Mouse (Mus musculus): ENCODE data around the gene Glis3. TPM values are rescaled to one million over a fixed set of nuclear protein-coding genes. Genes with fewer than 3 reads are reported as not detected.

Gene Glis3
- polyA plus RNA-seq, 1 experiment from 2014 or later = 4.1 TPM

- no peak overlapping the region for H3K4me2 ChIP-seq (replicated peaks)
- no peak for DNase-seq (ENCODE audit: low spot score)
- H3K27ac ChIP-seq = no peak overlapping the region
- H3K9ac ChIP-seq = no peak overlapping the region
- 52% methylated on average over 3 of the region's 3 CpGs for WGBS
- no peaks in the 10 kb centered on the region for H3K4me1 ChIP-seq (replicated peaks; ENCODE audit: control insufficient read depth, insufficient read depth, low read length)
- no peak for ATAC-seq (ENCODE audit: low FRiP score)
- H3K27me3 ChIP-seq (ENCODE audit: control insufficient read depth, insufficient read depth, low read length) = no peaks in the 10 kb centered on the region
- H3K9me3 ChIP-seq (ENCODE audit: control insufficient read depth, low read length) = no peaks in the 10 kb centered on the region
- no peak overlapping the region for H3K4me3 ChIP-seq (replicated peaks; ENCODE audit: low read length)
- H3K36me3 ChIP-seq (replicated peaks; ENCODE audit: control insufficient read depth, insufficient read depth) = no peaks in the 10 kb centered on the region
Observed at GRCm38 (mm10) chr19:28408787-28409186, 271.1 kb downstream of the Glis3 start.

GRCm38 (mm10) chr19:28402956-28403355 is 276.9 kb downstream of the Glis3 start:
- no peak overlapping the region for H3K9ac ChIP-seq
- DNase-seq (ENCODE audit: low spot score) = no peak
- ATAC-seq (ENCODE audit: low FRiP score) = no peak
- no peaks in the 10 kb centered on the region for H3K27me3 ChIP-seq (ENCODE audit: control insufficient read depth, insufficient read depth, low read length)
- H3K4me3 ChIP-seq (replicated peaks; ENCODE audit: low read length) = no peak overlapping the region
- no peaks in the 10 kb centered on the region for H3K4me1 ChIP-seq (replicated peaks; ENCODE audit: control insufficient read depth, insufficient read depth, low read length)
- H3K36me3 ChIP-seq (replicated peaks; ENCODE audit: control insufficient read depth, insufficient read depth) = no peaks in the 10 kb centered on the region
- WGBS = 80% methylated on average over 6 of the region's 6 CpGs
- H3K27ac ChIP-seq = no peak overlapping the region
- H3K9me3 ChIP-seq (ENCODE audit: control insufficient read depth, low read length) = no peaks in the 10 kb centered on the region
- H3K4me2 ChIP-seq (replicated peaks) = no peak overlapping the region

GRCm38 (mm10) chr19:28395584-28395861 is 284.4 kb downstream of the Glis3 start:
- DNase-seq (ENCODE audit: low spot score) (no peak), ATAC-seq (ENCODE audit: low FRiP score) (no peak)
- Histone ChIP-seq H3K36me3 (replicated peaks; ENCODE audit: control insufficient read depth, insufficient read depth) (no peaks in the 10 kb centered on the region), H3K4me1 (replicated peaks; ENCODE audit: control insufficient read depth, insufficient read depth, low read length) (peaks cover 12% of the 10 kb centered on the region; the same call in 1 of the 2 replicates), H3K9me3 (ENCODE audit: control insufficient read depth, low read length) (no peaks in the 10 kb centered on the region), H3K4me2 (replicated peaks) (no peak overlapping the region), H3K9ac (no peak overlapping the region), H3K27me3 (ENCODE audit: control insufficient read depth, insufficient read depth, low read length) (no peaks in the 10 kb centered on the region), H3K27ac (no peak overlapping the region), H3K4me3 (replicated peaks; ENCODE audit: low read length) (no peak overlapping the region)
- WGBS = 70% methylated on average over 1 of the region's 1 CpGs

DNA sequence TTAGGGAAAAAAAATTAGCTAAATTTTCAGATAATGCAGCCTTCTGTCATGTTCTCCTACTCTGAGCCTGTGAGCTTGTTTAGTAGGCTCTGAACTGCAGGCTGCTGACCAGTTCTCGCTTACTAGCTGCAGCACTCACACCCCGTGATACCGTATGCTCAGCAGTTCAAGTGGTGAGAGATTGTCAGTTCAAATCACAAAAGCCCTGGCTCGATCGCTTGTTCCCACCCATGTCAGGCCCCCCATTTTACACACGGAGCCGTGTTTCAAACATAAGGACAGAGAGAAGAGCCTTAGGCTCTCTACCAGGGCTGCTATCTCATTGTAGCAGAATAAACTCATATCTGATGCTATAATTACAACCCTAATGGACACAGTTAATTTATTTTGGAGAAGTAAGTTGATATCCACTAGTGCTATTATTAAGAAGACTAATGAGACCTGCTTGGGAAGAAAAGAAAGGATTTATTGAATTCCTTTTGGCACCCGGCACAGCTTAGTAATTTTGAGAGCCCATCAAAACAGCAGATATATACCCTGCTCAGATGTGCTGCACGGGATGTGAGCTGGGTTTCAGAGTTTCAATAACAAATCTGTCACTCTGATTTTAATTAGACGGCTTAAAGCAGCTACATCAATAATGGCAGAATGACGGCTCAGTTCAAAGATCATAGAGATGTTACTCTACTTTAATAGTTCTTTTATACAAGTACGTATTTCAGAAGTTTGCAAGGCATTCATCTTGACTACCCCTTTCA is 284.9 kb downstream of the Glis3 start:
- no peak overlapping the region for H3K4me3 ChIP-seq (replicated peaks; ENCODE audit: low read length)
- H3K9ac ChIP-seq = no peak overlapping the region; the same call in 1 of the 2 replicates

GRCm38 (mm10) chr19:28393766-28394165 is 286.1 kb downstream of the Glis3 start:
- H3K9me3 ChIP-seq (ENCODE audit: control insufficient read depth, low read length) = no peaks in the 10 kb centered on the region
- no peak overlapping the region for H3K4me2 ChIP-seq (replicated peaks)
- H3K4me1 ChIP-seq (replicated peaks; ENCODE audit: control insufficient read depth, insufficient read depth, low read length) = peaks cover 12% of the 10 kb centered on the region; the same call in 1 of the 2 replicates
- no peaks in the 10 kb centered on the region for H3K36me3 ChIP-seq (replicated peaks; ENCODE audit: control insufficient read depth, insufficient read depth)
- ATAC-seq (ENCODE audit: low FRiP score) = no peak
- no peak overlapping the region for H3K9ac ChIP-seq
- H3K4me3 ChIP-seq (replicated peaks; ENCODE audit: low read length) = no peak overlapping the region
- H3K27me3 ChIP-seq (ENCODE audit: control insufficient read depth, insufficient read depth, low read length) = no peaks in the 10 kb centered on the region
- 87% methylated on average over 7 of the region's 7 CpGs for WGBS
- H3K27ac ChIP-seq = no peak overlapping the region
- DNase-seq (ENCODE audit: low spot score) = no peak

More for the DNA sequence above, 284.9 kb downstream of the Glis3 start:
- Histone ChIP-seq H3K27me3 (ENCODE audit: control insufficient read depth, insufficient read depth, low read length) (no peaks in the 10 kb centered on the region), H3K4me2 (replicated peaks) (peak overlapping the region; percentile 17; the same call in 1 of the 2 replicates), H3K27ac (peak overlapping the region; percentile 40; the same call in 1 of the 2 replicates), H3K36me3 (replicated peaks; ENCODE audit: control insufficient read depth, insufficient read depth) (no peaks in the 10 kb centered on the region), H3K9me3 (ENCODE audit: control insufficient read depth, low read length) (no peaks in the 10 kb centered on the region), H3K4me1 (replicated peaks; ENCODE audit: control insufficient read depth, insufficient read depth, low read length) (peaks cover 12% of the 10 kb centered on the region; the same call in 1 of the 2 replicates)
- 25% methylated on average over 12 of the region's 12 CpGs for WGBS
- DNase-seq (ENCODE audit: low spot score) (peak; percentile 44), ATAC-seq (ENCODE audit: low FRiP score) (peak; percentile 48)

DNA sequence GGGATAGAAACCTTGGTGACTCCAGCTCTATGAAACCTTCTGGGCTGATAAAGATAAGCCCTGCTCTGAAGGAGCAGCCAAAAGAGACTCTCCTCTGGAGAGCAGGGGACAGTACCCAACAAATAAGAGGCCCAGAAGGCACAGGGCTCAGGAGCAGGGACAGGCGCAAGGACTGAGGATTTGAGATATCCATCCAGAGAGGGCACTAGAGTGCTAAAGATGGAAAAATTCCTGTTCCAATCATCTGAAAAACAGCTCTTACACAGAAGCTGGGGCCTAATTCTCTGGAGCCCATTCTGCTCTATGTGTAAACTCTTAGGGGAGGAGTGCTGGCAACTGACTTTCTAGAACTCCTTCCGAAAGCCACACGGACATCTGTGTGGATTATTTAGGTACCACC is 287.0 kb downstream of the Glis3 start:
- 92% methylated on average over 3 of the region's 3 CpGs for WGBS
- no peak for ATAC-seq (ENCODE audit: low FRiP score)
- H3K36me3 ChIP-seq (replicated peaks; ENCODE audit: control insufficient read depth, insufficient read depth) = no peaks in the 10 kb centered on the region
- H3K27ac ChIP-seq = no peak overlapping the region
- H3K4me3 ChIP-seq (replicated peaks; ENCODE audit: low read length) = no peak overlapping the region
- peaks cover 12% of the 10 kb centered on the region; the same call in 1 of the 2 replicates for H3K4me1 ChIP-seq (replicated peaks; ENCODE audit: control insufficient read depth, insufficient read depth, low read length)
- DNase-seq (ENCODE audit: low spot score) = no peak
- no peaks in the 10 kb centered on the region for H3K27me3 ChIP-seq (ENCODE audit: control insufficient read depth, insufficient read depth, low read length)
- no peaks in the 10 kb centered on the region for H3K9me3 ChIP-seq (ENCODE audit: control insufficient read depth, low read length)
- no peak overlapping the region for H3K4me2 ChIP-seq (replicated peaks)
- no peak overlapping the region for H3K9ac ChIP-seq

DNA sequence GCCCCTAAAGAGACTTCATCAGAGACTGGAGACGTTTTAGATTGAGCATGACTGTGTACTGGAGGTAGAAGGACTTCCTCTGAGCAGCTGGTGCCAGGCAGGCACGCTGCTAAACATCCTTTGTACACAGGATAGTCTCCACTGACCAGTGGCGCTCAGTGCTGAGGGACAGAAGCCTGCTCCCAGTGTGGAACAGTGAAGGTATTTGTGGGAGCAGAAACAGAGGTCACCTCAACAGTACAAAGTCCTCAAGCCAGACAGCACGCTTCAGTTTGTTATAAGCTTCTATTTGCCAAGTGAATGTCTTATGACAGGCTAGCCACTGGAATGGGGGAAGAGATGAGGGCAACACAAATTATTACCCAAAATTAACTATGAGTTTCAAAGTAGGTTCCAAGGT is 289.0 kb downstream of the Glis3 start:
- H3K27me3 ChIP-seq (ENCODE audit: control insufficient read depth, insufficient read depth, low read length) = no peaks in the 10 kb centered on the region
- 74% methylated on average over 4 of the region's 4 CpGs for WGBS
- H3K9ac ChIP-seq = no peak overlapping the region
- H3K4me1 ChIP-seq (replicated peaks; ENCODE audit: control insufficient read depth, insufficient read depth, low read length) = peaks cover 12% of the 10 kb centered on the region; the same call in 1 of the 2 replicates
- DNase-seq (ENCODE audit: low spot score) = no peak
- H3K4me2 ChIP-seq (replicated peaks) = no peak overlapping the region
- H3K4me3 ChIP-seq (replicated peaks; ENCODE audit: low read length) = no peak overlapping the region
- no peaks in the 10 kb centered on the region for H3K36me3 ChIP-seq (replicated peaks; ENCODE audit: control insufficient read depth, insufficient read depth)
- ATAC-seq (ENCODE audit: low FRiP score) = no peak
- no peak overlapping the region for H3K27ac ChIP-seq
- no peaks in the 10 kb centered on the region for H3K9me3 ChIP-seq (ENCODE audit: control insufficient read depth, low read length)

GRCm38 (mm10) chr19:28389146-28389545 is 290.7 kb downstream of the Glis3 start:
- WGBS = 74% methylated on average over 5 of the region's 5 CpGs
- Histone ChIP-seq H3K4me1 (replicated peaks; ENCODE audit: control insufficient read depth, insufficient read depth, low read length) (no peaks in the 10 kb centered on the region), H3K9ac (no peak overlapping the region), H3K9me3 (ENCODE audit: control insufficient read depth, low read length) (no peaks in the 10 kb centered on the region), H3K27me3 (ENCODE audit: control insufficient read depth, insufficient read depth, low read length) (no peaks in the 10 kb centered on the region), H3K4me3 (replicated peaks; ENCODE audit: low read length) (no peak overlapping the region), H3K36me3 (replicated peaks; ENCODE audit: control insufficient read depth, insufficient read depth) (no peaks in the 10 kb centered on the region), H3K27ac (no peak overlapping the region), H3K4me2 (replicated peaks) (no peak overlapping the region)
- no peak for DNase-seq (ENCODE audit: low spot score)
- no peak for ATAC-seq (ENCODE audit: low FRiP score)

- H3K27ac ChIP-seq = no peak overlapping the region
- ATAC-seq (ENCODE audit: low FRiP score) = no peak
- WGBS = 74% methylated on average over 5 of the region's 5 CpGs
Observed at GRCm38 (mm10) chr19:28383425-28383824, 296.5 kb downstream of the Glis3 start.

More at GRCm38 (mm10) chr19:28383425-28383824, 296.5 kb downstream of the Glis3 start:
- no peak overlapping the region for H3K9ac ChIP-seq
- H3K36me3 ChIP-seq (replicated peaks; ENCODE audit: control insufficient read depth, insufficient read depth) = no peaks in the 10 kb centered on the region
- no peak overlapping the region for H3K4me2 ChIP-seq (replicated peaks)
- no peaks in the 10 kb centered on the region for H3K9me3 ChIP-seq (ENCODE audit: control insufficient read depth, low read length)
- no peaks in the 10 kb centered on the region for H3K27me3 ChIP-seq (ENCODE audit: control insufficient read depth, insufficient read depth, low read length)
- DNase-seq (ENCODE audit: low spot score) = no peak
- H3K4me1 ChIP-seq (replicated peaks; ENCODE audit: control insufficient read depth, insufficient read depth, low read length) = peaks cover 9% of the 10 kb centered on the region
- no peak overlapping the region for H3K4me3 ChIP-seq (replicated peaks; ENCODE audit: low read length)
